Mouse (Mus musculus): Measurements from ENCODE around the gene Gucy1b2. TPM values are rescaled to one million over a fixed set of nuclear protein-coding genes. Genes with fewer than 3 reads are reported as not detected.

Gucy1b2 gene
- polyA plus RNA-seq, 1 experiment from 2014 or later, result 0.61 TPM

DNA sequence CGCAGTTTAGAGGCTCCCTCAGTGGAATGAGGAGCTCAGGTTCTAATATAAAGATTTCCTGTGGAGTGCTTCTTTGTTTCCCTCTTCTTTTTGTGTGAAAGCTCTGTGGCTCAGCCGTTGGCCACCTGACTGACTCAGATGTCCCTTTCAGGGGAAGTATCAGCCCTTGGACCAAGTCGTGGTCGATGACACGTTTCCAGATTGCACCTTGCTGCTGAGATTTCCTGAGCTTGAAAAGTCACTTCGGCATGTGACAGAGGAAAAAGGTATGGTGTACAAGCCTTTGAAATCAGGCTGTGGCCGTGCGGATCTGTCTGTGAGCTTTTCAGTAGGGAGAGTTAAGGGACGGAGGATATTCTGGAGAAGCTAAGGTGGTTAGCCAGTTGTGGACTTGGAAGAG is 102.7 kb downstream of the Gucy1b2 start:
- no peaks in the 10 kb centered on the region for H3K4me1 ChIP-seq
- no peaks in the 10 kb centered on the region for H3K9me3 ChIP-seq
- no peak overlapping the region for H3K4me2 ChIP-seq
- no peak overlapping the region for H3K27ac ChIP-seq
- WGBS, result 58% methylated on average over 9 of the region's 9 CpGs
- no peak overlapping the region for H3K4me3 ChIP-seq
- H3K9ac ChIP-seq, result no peak overlapping the region
- H3K36me3 ChIP-seq (replicated peaks), result no peaks in the 10 kb centered on the region
- no peaks in the 10 kb centered on the region for H3K27me3 ChIP-seq (replicated peaks)
- ATAC-seq (replicated peaks), result no peak

DNA sequence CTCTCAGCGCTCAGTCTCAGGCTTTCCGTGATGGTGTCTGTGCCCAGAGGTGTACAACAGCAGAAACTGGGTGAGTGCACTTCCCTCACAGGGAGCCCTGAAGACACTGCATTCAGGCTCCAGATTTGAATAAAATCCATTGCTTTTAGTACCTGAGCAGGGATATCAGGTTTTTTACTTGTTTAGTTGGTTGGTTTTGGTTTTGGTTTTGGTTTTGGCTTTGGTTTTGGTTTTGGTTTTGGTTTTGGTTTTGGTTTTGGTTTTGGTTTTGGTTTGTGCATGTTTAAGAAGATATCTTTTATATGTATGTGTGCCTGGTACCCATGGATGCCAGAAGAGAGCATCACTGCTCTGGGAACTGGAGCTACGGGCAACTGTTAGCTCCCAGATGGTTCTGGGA is 105.2 kb downstream of the Gucy1b2 start:
- no peak overlapping the region for H3K4me3 ChIP-seq
- no peaks in the 10 kb centered on the region for H3K27me3 ChIP-seq (replicated peaks)
- H3K4me2 ChIP-seq, result no peak overlapping the region
- 93% methylated on average over 3 of the region's 3 CpGs for WGBS
- no peak overlapping the region for H3K27ac ChIP-seq
- ATAC-seq (replicated peaks), result no peak
- H3K4me1 ChIP-seq, result 0 out of 2 replicates have a peak, but pooled peaks cover 4% of the 10 kb centered on the region
- no peaks in the 10 kb centered on the region for H3K9me3 ChIP-seq
- no peaks in the 10 kb centered on the region for H3K36me3 ChIP-seq (replicated peaks)
- no peak overlapping the region for H3K9ac ChIP-seq

DNA sequence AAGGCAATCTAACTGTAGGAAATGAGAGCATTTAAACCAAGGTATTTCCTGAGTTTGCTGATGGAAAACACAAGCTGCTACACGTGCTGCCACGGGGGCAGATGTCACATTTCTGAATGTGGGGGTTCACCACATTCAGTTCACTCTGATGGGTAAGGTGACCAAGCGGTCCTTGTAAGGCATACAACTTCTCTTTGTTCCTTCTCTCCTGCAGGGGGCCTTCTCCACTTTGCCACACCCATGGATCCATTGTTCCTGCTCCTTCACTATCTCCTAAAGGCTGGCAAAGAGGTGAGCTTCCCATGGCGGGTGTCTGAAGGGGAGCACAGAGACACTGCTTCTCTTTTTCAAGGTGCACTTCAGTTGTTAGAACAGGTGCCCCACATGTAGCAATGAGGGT is 105.9 kb downstream of the Gucy1b2 start:
- Histone ChIP-seq H3K9ac (no peak overlapping the region), H3K9me3 (no peaks in the 10 kb centered on the region), H3K27ac (no peak overlapping the region), H3K4me2 (no peak overlapping the region), H3K36me3 (replicated peaks) (no peaks in the 10 kb centered on the region), H3K27me3 (replicated peaks) (no peaks in the 10 kb centered on the region), H3K4me1 (0 out of 2 replicates have a peak, but pooled peaks cover 4% of the 10 kb centered on the region), H3K4me3 (no peak overlapping the region)
- no peak for ATAC-seq (replicated peaks)
- 83% methylated on average over 4 of the region's 4 CpGs for WGBS

DNA sequence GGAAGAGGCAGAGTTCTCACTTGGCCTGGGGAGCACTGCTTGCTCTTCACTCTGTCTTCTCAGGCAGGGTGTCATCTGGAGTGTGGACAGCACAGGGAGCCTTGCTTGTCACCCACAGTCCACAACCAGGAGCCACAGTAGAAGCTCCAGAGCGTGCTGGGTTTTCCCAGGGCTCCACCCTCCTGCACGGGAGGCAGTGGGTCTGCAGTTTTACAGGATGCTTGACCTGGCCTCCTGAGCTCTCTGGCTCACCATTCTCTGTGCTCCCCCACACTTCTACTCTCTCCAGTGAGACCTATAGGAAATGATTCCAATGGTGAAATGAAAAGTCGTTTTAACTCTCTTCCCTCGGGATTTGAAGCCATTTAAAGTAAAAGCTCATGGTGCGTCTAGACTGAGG is 106.3 kb downstream of the Gucy1b2 start:
- no peaks in the 10 kb centered on the region for H3K36me3 ChIP-seq (replicated peaks)
- H3K9ac ChIP-seq, result no peak overlapping the region
- H3K4me2 ChIP-seq, result no peak overlapping the region
- WGBS, result 85% methylated on average over 5 of the region's 5 CpGs
- no peaks in the 10 kb centered on the region for H3K9me3 ChIP-seq
- no peak overlapping the region for H3K4me3 ChIP-seq
- 0 out of 2 replicates have a peak, but pooled peaks cover 4% of the 10 kb centered on the region for H3K4me1 ChIP-seq
- no peak for ATAC-seq (replicated peaks)
- no peak overlapping the region for H3K27ac ChIP-seq
- no peaks in the 10 kb centered on the region for H3K27me3 ChIP-seq (replicated peaks)

DNA sequence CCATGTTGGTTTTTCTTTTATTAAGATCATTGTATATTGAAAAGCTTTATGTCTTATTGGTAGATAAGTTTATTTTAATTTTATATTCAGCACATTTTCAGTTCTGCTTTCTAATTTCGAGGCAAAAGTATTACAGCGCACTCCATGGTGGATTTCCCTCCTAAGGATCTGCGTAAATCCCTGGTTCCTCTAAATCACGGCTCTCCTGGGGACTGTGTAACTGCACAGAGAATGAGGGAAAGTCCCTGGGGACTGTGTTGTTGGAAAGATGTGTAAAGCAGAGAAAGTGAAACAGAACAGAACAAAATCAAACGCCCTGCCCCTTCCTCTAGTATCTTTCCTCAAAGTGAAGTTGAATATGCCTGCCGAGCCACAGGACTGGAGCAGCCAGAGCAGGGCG is 109.0 kb downstream of the Gucy1b2 start:
- H3K27ac ChIP-seq, result no peak overlapping the region
- H3K9me3 ChIP-seq, result no peaks in the 10 kb centered on the region
- H3K9ac ChIP-seq, result no peak overlapping the region
- no peak overlapping the region for H3K4me3 ChIP-seq
- no peaks in the 10 kb centered on the region for H3K27me3 ChIP-seq (replicated peaks)
- 80% methylated on average over 7 of the region's 7 CpGs for WGBS
- H3K36me3 ChIP-seq (replicated peaks), result no peaks in the 10 kb centered on the region
- 0 out of 2 replicates have a peak, but pooled peaks cover 4% of the 10 kb centered on the region for H3K4me1 ChIP-seq
- no peak overlapping the region for H3K4me2 ChIP-seq
- no peak for ATAC-seq (replicated peaks)

DNA sequence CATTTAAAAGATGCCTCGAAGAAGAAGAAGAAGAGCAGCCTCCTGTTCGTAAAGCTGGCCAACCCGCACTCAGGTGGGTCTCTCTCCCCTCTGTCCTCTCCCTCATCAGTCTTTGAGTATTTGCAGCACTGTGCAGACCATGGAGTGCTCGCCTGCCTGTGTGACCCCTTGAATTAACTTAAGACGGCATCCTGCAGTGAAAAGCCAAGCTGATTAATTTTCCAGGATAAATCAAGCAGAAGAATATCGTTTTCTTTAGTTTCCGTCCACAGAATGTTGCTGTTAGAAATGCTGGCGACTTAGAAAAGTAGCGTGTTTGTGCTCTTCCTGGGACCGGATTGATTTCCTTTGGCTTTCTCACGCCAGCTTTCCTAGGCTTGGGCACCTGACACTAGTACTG is 109.5 kb downstream of the Gucy1b2 start:
- no peak overlapping the region for H3K4me2 ChIP-seq
- no peak for ATAC-seq (replicated peaks)
- WGBS, result 69% methylated on average over 11 of the region's 11 CpGs

More for the DNA sequence above, 109.5 kb downstream of the Gucy1b2 start:
- Histone ChIP-seq H3K27me3 (replicated peaks) (no peaks in the 10 kb centered on the region), H3K9ac (no peak overlapping the region), H3K27ac (no peak overlapping the region), H3K4me3 (no peak overlapping the region), H3K9me3 (no peaks in the 10 kb centered on the region), H3K4me1 (0 out of 2 replicates have a peak, but pooled peaks cover 4% of the 10 kb centered on the region), H3K36me3 (replicated peaks) (no peaks in the 10 kb centered on the region)

Other genes starting within 250 kb of the Gucy1b2 start
- 23.0 and 23.2 TPM in 2 replicates for gene Rnaseh2b, start 163.7 kb downstream of the Gucy1b2 start, polyA plus RNA-seq (2015; fragmentation: Nextera tagmentation; extraction: Ambion mirVana)
- 12.9 and 14.7 TPM in 2 replicates for gene Dleu7, start 163.2 kb downstream of the Gucy1b2 start, polyA plus RNA-seq (2015; fragmentation: Nextera tagmentation; extraction: Ambion mirVana)
- gene Fam124a, start 99.4 kb upstream of the Gucy1b2 start, polyA plus RNA-seq (2015; fragmentation: Nextera tagmentation; extraction: Ambion mirVana), result 49.0 and 50.7 TPM in 2 replicates
- 0.30 TPM in 1 of 2 replicates, not detected in the other for gene Gm4131, start 110.6 kb upstream of the Gucy1b2 start, polyA plus RNA-seq (2015; fragmentation: Nextera tagmentation; extraction: Ambion mirVana)
- not detected in 2 replicates for gene Serpine3, start 207.4 kb upstream of the Gucy1b2 start, polyA plus RNA-seq (2015; fragmentation: Nextera tagmentation; extraction: Ambion mirVana)